Mouse (Mus musculus) midbrain, embryonic 11.5 days (tissue): ENCODE data around the gene Cdkl1. TPM values are rescaled to one million over a fixed set of nuclear protein-coding genes. Genes with fewer than 3 reads are reported as not detected.
A peak's percentile ranks its signal among the peaks of the same experiment; 100 is the strongest.

Experiments
- ATAC-seq: fragments of 200-750 bp; cut with Nextera tagmentation; 2 replicates; pipeline ENCODE4 v1.8.0; 2017; ENCODE audit warnings: moderate TSS enrichment, moderate library complexity; ENCODE audit not compliant: low FRiP score
- DNase-seq: peaks from one replicate; pipeline ENCODE4 v3.0.0; 2015; ENCODE audit warnings: low spot score; ENCODE audit errors: missing footprints
- H3K27ac ChIP-seq: fragments of 300-500 bp; sonication (generic); 2 replicates; pipeline ENCODE4 v1.5.1; 2014; ENCODE audit warnings: low read depth, low read length
- H3K27me3 ChIP-seq: fragments of 300-500 bp; sonication (generic); 2 replicates; pipeline ENCODE4 v1.6.1; 2014; ENCODE audit warnings: mild to moderate bottlenecking, low read length, moderate library complexity, mixed read lengths; ENCODE audit not compliant: control insufficient read depth, insufficient read depth
- H3K36me3 ChIP-seq: fragments of 300-500 bp; sonication (generic); 2 replicates; pipeline ENCODE4 v1.6.1; 2014; ENCODE audit warnings: mild to moderate bottlenecking, low read length, moderate library complexity, mixed read lengths; ENCODE audit not compliant: control insufficient read depth, insufficient read depth
- H3K4me1 ChIP-seq: fragments of 300-500 bp; sonication (generic); 2 replicates; pipeline ENCODE4 v1.6.1; 2014; ENCODE audit warnings: low read length; ENCODE audit not compliant: control insufficient read depth, insufficient read depth
- H3K4me2 ChIP-seq: fragments of 300-500 bp; sonication (generic); 2 replicates; pipeline ENCODE4 v1.6.1; 2014; ENCODE audit warnings: mild to moderate bottlenecking, moderate library complexity
- H3K4me3 ChIP-seq: fragments of 300-500 bp; sonication (generic); 2 replicates; pipeline ENCODE4 v1.5.1; 2014; ENCODE audit warnings: low read depth, low read length
- H3K9ac ChIP-seq: fragments of 300-500 bp; sonication (generic); 2 replicates; pipeline ENCODE4 v1.6.1; 2014; ENCODE audit warnings: low read length
- H3K9me3 ChIP-seq: fragments of 300-500 bp; sonication (generic); 2 replicates; pipeline ENCODE4 v1.6.1; 2016; ENCODE audit warnings: low read length; ENCODE audit not compliant: control insufficient read depth
- WGBS: fragments of 180-500 bp; shearing (Covaris S2); extraction: QIAGEN DNeasy Blood & Tissue Kit; methylation state at CpG from one replicate; pipeline ENCODE4 v1.1.7; 2014; 5-methylcytosine and 5-hydroxymethylcytosine counted together
- polyA plus RNA-seq: library from polyadenylated mRNA; unstranded; fragments of >200 nt; fragmentation: Nextera tagmentation; extraction: Ambion mirVana; gene quantifications from 2 replicates; pipeline ENCODE4 v1.2.1, GENCODE M21; 2014

Gene Cdkl1
- polyA plus RNA-seq, 1 experiment from 2014 or later: 0.64 TPM

DNA sequence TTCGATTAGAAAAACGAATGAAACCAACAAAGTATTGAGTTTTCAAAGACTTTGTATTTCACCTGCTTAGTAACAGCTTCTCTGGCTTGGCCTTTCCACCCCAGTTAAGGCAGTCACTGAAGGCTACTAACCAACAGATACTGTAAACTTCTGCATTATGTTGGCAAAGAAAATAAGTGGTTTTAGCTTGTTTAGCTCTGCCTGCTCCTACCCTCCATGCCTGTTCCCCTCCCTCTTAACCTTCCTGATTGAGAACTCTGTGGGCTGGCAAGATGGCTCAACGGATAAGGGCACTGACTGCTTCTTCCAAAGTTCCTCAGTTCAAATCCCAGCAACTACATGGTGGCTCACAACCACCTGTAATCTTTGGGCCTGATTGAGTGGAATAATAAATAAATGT is 57.1 kb downstream of the Cdkl1 start:
- H3K9me3 ChIP-seq: no peaks in the 10 kb centered on the region
- no peak overlapping the region for H3K9ac ChIP-seq
- H3K4me1 ChIP-seq: no peaks in the 10 kb centered on the region
- H3K36me3 ChIP-seq: no peaks in the 10 kb centered on the region
- no peak overlapping the region for H3K4me2 ChIP-seq
- ATAC-seq (no peak), DNase-seq (no peak)
- H3K4me3 ChIP-seq: no peak overlapping the region
- H3K27me3 ChIP-seq: no peaks in the 10 kb centered on the region
- H3K27ac ChIP-seq: no peak overlapping the region
- WGBS: 85% methylated on average over 3 of the region's 3 CpGs

DNA sequence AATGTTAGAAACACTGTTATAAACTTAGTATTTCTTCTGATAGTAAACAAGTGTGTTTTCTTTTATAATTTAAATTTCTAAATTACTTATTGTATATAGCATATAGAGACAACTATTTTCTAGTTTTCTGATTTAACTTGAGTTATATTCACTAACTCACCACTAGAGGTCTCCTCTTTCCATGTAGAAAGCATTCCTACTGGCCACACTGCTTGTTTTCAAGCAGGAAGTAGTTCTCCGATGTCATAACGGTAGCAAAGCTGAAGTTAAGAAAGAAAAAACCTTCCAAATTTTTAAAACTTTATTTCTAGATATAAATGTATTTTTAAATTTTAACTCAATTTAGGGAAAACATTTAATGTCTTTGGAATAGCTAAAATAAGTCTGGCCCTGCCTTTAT is 57.5 kb downstream of the Cdkl1 start:
- ATAC-seq: peak; percentile 46; the same call in 1 of the 2 replicates
- H3K36me3 ChIP-seq: no peaks in the 10 kb centered on the region
- H3K4me1 ChIP-seq: no peaks in the 10 kb centered on the region
- no peak overlapping the region for H3K4me2 ChIP-seq
- H3K9me3 ChIP-seq: no peaks in the 10 kb centered on the region
- 21% methylated on average over 2 of the region's 2 CpGs for WGBS
- H3K4me3 ChIP-seq: no peak overlapping the region
- H3K9ac ChIP-seq: no peak overlapping the region
- DNase-seq: no peak
- no peaks in the 10 kb centered on the region for H3K27me3 ChIP-seq
- H3K27ac ChIP-seq: no peak overlapping the region

DNA sequence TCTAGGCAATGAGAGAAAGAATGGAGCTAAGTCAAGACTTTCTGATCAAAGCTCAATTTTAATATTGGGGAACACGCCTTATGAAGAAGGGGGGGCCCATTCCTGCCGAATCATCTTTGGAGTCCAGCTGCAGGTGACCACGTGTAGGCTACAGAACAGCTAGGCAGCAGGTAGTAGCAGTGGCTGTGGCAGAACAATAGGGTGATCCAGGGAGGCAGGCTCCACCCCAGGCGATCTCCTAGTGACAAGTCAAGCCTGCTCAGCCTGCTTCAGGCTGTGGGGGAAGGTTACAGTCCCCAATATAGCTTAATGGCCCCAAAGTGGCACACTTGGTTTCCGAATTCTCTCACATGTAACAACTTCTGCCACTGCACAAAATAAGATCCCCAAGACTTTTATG is 58.8 kb downstream of the Cdkl1 start:
- H3K27me3 ChIP-seq: no peaks in the 10 kb centered on the region
- no peaks in the 10 kb centered on the region for H3K4me1 ChIP-seq
- no peaks in the 10 kb centered on the region for H3K9me3 ChIP-seq
- no peak overlapping the region for H3K4me3 ChIP-seq
- no peak for ATAC-seq
- DNase-seq: no peak
- no peak overlapping the region for H3K9ac ChIP-seq
- H3K4me2 ChIP-seq: no peak overlapping the region
- 42% methylated on average over 5 of the region's 5 CpGs for WGBS
- no peaks in the 10 kb centered on the region for H3K36me3 ChIP-seq
- H3K27ac ChIP-seq: no peak overlapping the region

DNA sequence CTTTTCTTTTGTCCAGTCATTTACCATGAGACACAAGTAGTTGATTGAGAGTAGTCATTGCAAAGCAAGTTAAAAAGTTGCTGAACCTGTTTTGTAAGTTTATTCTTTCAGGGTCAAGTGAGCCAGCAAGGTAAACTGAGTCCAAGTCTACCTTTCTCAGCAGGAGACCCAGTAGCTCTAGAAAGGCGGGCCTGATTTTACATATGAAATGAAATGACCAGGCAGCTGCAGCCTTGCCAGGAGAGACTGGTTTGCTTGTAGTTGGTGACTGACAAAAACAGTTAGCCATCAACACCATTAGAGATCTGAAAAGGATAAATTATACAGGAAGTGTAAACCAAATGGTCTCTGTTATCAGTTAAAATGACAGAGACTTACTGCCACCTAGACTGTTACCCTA is 60.8 kb downstream of the Cdkl1 start:
- Histone ChIP-seq H3K4me2 (no peak overlapping the region), H3K27me3 (no peaks in the 10 kb centered on the region), H3K4me3 (no peak overlapping the region), H3K36me3 (no peaks in the 10 kb centered on the region), H3K27ac (no peak overlapping the region), H3K4me1 (peaks cover 3% of the 10 kb centered on the region; the same call in 1 of the 2 replicates), H3K9ac (no peak overlapping the region), H3K9me3 (no peaks in the 10 kb centered on the region)
- 79% methylated on average over 1 of the region's 1 CpGs for WGBS
- no peak for DNase-seq
- no peak for ATAC-seq

DNA sequence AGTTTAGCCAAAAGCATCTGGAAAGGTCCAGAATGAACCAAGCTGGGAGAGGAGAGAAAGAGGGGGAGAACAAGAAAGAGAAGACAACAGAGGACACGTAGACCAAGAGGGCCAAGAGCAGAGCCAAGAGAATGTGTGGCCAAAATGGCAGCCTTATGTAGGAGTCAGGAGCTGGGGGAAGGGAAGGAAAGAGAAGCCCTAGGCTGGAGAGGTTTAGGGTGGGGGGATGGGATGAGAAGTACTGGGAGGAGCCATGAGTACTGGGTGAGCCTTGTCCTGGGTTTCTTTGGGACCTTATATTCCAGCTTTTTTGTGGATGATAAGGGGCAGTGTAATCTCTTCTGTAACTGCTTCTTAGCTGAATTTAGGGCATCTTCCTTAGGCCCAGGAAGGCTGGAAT is 61.8 kb downstream of the Cdkl1 start:
- no peak overlapping the region for H3K27ac ChIP-seq
- peaks cover 5% of the 10 kb centered on the region; the same call in 1 of the 2 replicates for H3K4me1 ChIP-seq
- H3K4me2 ChIP-seq: no peak overlapping the region
- no peak overlapping the region for H3K9ac ChIP-seq
- DNase-seq: no peak
- no peaks in the 10 kb centered on the region for H3K36me3 ChIP-seq
- H3K27me3 ChIP-seq: no peaks in the 10 kb centered on the region
- no peak overlapping the region for H3K4me3 ChIP-seq
- no peak for ATAC-seq
- 83% methylated on average over 1 of the region's 1 CpGs for WGBS
- no peaks in the 10 kb centered on the region for H3K9me3 ChIP-seq

DNA sequence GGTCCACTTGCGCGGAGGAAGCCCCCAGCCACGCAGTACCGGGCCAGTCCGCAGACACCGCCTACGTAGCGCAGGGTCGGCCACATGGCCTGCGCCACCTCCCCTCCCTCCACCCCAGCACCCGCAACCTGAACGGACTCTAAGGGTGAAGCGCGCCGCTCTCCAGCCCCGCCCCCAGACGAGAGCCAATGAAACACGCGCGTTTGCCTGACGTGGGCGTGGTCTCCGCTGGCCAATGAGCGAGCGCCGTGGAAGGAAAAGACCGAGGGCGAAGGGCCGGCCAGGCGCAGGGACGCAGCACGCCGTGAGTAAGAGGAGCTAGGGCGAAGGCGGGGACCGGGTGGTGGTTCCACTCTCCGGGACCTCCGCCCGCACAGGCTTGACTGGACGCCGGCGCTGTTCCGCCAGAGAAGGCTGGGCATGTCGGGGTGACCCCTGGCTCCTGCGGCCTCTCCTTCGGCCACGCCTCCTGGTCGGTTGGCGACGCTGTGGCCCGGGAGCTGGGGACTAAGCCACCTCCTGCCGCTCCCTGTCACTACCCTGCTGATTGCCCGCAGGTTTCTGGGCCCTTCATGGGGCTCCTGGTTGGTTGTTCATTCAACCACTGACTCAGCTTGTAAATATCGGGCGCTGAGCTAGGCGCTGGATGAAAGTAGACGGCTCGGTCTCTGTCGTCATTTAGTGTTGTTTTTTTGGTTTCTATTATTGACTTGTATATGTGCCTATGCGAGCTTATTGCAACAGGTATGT is 66.2 kb downstream of the Cdkl1 start, which contains the start of the genes L2hgdh and Atp5s:
Gene L2hgdh (minus strand): TSS at position 163 of the 750 bp plus-strand sequence.
Gene Atp5s (plus strand): TSS at position 240 of the 750 bp plus-strand sequence.
- DNase-seq (peak; percentile 99), ATAC-seq (peak; percentile 97)
- peaks cover 4% of the 10 kb centered on the region; the same call in 1 of the 2 replicates for H3K36me3 ChIP-seq
- WGBS: under 1% methylated on average over 60 of the region's 60 CpGs
- peak within 1 kb of the TSS; percentile 70 for H3K4me3 ChIP-seq
- peak within 1 kb of the TSS; percentile 95 for H3K4me2 ChIP-seq
- H3K4me1 ChIP-seq: peaks cover 8% of the 10 kb centered on the region; the same call in 1 of the 2 replicates
- peak within 1 kb of the TSS; percentile 74 for H3K9ac ChIP-seq
- peaks cover under 1% of the 10 kb centered on the region; the same call in 1 of the 2 replicates for H3K9me3 ChIP-seq
- peak within 1 kb of the TSS; percentile 45 for H3K27ac ChIP-seq
- H3K27me3 ChIP-seq: no peaks in the 10 kb centered on the region

DNA sequence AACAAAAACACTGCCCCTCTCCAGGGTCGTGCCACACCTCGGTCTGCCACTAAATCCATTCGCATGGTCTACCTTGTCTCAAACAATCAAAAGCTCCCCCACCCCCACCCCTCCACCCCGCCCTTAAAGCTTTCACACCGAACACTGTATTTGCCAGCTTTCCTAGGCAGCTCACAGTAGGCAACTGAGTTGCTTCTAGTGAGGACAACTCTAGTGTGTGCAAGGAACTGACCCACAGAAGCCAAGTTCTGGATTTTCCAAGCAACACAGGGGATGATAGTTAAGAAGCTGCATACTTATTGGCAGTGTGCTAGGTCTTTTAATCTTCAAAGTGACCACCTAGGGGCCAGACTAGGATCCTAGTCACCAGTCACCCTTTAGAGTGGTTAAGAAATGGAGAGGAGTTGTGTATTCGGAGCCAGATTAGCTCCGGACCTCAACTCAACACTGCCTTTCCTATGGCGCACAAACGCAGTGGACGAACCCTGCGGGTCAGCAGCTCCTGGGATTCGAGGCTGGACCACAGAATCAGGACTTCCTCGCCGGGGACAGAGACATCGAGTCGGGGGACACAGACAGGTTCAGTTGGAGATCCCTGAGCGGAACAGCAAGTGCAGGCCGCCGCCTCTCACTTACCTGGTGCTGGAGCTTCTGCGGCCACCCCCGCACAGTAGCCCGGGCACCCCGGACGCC is 66.9 kb downstream of the Cdkl1 start:
- WGBS: 5% methylated on average over 24 of the region's 24 CpGs
- DNase-seq (peak; percentile 96), ATAC-seq (no peak; the same call in 1 of the 2 replicates)
- Histone ChIP-seq H3K4me3 (peak overlapping the region; percentile 70), H3K27ac (no peak overlapping the region), H3K4me1 (peaks cover 8% of the 10 kb centered on the region; the same call in 1 of the 2 replicates), H3K9ac (peak overlapping the region; percentile 74), H3K27me3 (no peaks in the 10 kb centered on the region), H3K9me3 (peaks cover 8% of the 10 kb centered on the region; the same call in 1 of the 2 replicates), H3K4me2 (peak overlapping the region; percentile 95), H3K36me3 (peaks cover 11% of the 10 kb centered on the region; the same call in 1 of the 2 replicates)

DNA sequence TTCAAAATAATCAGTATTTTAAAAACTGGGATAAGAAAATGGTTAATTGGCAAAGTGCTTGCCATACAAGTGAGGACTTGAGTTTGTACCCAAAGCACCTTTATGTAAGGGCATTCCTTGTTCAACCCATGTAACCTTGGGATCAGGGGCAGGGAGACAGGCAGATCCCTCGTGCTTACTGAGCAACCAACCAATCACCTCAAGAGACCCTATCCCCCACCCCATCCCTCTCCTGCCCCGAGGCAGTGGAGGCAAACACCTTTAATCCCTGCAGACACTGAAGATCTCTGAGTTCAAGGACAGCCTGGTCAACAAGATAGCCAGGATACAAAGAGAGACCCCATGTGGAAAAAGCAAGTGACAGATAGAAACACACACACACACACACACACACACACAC is 67.7 kb downstream of the Cdkl1 start:
- H3K4me3 ChIP-seq: no peak overlapping the region
- no peak overlapping the region for H3K9ac ChIP-seq

DNA sequence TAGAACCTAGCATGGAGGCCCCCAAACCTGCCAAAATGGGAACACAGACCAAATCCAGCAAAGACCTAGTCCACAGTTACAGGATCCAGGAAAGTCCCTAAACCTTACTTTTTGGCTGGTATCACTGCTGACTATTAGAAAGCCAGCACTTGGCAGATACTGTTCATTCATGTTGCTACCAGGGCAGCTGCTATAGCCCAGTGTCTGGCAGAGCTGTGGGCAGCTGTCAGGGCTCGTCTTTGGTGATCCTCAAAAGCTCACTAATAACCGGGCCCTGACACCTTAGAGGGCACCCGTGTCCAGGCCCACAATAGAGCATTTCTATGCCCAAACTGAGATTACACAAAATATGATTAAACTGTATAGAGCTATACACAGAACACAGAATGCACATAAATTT is 68.2 kb downstream of the Cdkl1 start:
- no peak overlapping the region for H3K27ac ChIP-seq
- H3K4me2 ChIP-seq: no peak overlapping the region
- H3K36me3 ChIP-seq: peaks cover 11% of the 10 kb centered on the region; the same call in 1 of the 2 replicates
- peaks cover 8% of the 10 kb centered on the region; the same call in 1 of the 2 replicates for H3K4me1 ChIP-seq
- WGBS: 89% methylated on average over 3 of the region's 3 CpGs
- no peak for DNase-seq
- ATAC-seq: no peak
- H3K4me3 ChIP-seq: no peak overlapping the region
- H3K9me3 ChIP-seq: peaks cover 9% of the 10 kb centered on the region; the same call in 1 of the 2 replicates
- no peak overlapping the region for H3K9ac ChIP-seq
- H3K27me3 ChIP-seq: no peaks in the 10 kb centered on the region

More for the DNA sequence above, 67.7 kb downstream of the Cdkl1 start:
- no peak for DNase-seq
- H3K9me3 ChIP-seq: peaks cover 9% of the 10 kb centered on the region; the same call in 1 of the 2 replicates
- H3K4me1 ChIP-seq: peaks cover 8% of the 10 kb centered on the region; the same call in 1 of the 2 replicates
- WGBS: 67% methylated on average over 2 of the region's 2 CpGs
- H3K27me3 ChIP-seq: no peaks in the 10 kb centered on the region
- no peak for ATAC-seq
- peak overlapping the region; percentile 95 for H3K4me2 ChIP-seq
- no peak overlapping the region for H3K27ac ChIP-seq
- peaks cover 11% of the 10 kb centered on the region; the same call in 1 of the 2 replicates for H3K36me3 ChIP-seq
